Mouse (Mus musculus) layer of hippocampus, adult 11-12 months (tissue): ENCODE measurements around the gene Plcb1.

Experiments used
- DNase-seq: peaks from one replicate; pipeline ENCODE4 v3.0.0; 2022; ENCODE audit warnings: low spot score

Plcb1 gene

DNA sequence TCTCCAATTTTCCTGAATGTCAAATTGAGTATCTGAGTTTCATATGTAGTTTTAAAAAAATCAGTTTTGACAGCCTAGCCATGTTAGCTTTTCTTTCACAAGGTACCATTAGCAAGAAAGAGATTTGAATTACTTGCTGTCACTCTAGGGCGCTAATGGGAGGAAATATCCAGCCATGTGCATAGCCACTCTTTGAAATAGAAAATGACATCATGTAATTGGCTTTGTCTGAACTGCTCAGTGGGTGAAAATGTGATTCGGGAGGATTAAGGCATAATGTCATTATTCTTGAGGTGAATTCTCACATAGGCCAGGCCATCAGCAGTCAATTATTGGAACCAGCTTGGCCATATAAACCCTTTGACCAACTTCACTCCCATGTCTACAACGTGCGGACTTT lies 285.5 kb downstream of the Plcb1 start:
- no peak for DNase-seq

DNA sequence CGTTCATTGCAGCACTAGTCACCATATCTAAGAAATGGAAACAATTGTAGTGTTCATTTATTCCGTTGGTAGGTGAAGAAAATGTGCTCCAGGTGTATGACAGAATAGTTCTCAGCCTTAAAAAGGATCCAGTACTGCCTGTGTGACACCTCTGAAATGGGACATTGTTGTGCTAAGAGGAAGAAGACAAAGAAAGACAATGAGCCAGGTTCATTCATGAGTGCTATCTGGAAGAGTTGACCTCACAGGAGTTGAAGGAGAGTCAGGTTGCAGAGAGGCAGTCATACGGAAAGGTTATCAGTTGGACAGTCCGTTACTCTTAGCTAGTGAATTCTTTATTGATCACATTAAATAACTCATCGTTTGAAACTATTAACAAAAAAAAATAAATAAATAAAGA lies 286.6 kb downstream of the Plcb1 start:
- DNase-seq, result no peak

DNA sequence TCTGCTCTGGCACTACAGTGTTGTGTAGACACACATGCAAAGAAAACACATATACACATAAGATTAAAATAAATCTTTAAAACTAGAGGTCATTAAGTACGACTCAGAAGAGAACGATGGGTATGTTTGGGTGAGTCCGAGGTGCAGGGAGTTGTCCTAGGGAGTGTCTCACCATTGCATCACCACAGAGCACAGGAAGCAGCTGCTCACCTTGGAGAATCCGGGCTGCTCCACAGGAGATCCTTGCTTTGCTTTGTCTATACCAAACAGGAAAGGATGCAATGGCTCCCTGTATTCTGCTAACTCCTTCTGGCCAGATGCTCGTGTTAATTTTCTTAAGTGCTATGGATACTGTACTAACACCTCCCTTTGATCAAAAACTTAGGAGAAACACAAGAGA lies 287.1 kb downstream of the Plcb1 start:
- no peak for DNase-seq

DNA sequence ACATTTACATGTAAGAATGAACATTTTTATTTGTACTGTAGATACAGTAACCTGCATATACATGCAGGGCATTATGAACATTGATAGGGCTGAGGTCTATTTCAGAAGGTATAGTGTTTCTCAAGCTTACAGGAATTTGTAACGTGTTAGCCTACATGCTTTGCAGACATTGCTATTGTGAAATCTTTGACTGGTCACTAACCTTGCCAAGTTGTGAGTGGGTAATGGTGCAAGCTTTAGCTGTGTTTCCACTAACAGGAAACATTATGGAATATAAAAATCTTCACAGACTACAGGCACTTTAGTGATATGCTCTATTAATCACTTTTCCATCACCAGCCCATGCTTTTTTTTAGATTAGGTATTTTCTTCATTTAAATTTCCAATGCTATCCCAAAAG lies 289.5 kb downstream of the Plcb1 start:
- DNase-seq, result no peak

DNA sequence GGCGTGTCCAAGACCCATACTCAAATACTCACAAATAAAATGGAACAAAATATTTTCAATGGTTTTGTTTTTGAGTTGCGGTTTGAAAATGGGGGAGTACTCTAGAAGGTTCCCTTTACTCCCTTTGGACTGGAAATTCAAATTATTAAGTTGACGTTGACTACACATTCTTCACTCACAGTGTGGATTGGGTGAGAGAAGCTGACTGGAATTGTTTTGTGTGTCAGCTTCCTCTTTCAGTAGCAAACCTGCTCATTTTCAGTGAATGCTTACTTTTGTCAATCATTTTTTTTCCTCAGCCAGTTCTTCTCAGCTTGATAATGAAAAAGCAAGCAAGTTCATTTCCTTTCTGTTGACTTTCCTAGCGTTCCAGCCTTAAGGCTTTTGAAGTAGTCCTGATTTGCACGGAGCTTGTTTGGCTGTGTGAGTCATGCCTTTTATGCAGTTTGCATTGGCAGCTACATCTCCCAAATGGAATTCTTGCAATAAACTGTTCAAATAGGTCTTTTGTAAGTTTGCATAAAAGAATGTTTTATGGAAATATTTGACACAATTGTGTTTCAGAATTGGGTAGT lies 306.8 kb downstream of the Plcb1 start:
- no peak for DNase-seq

DNA sequence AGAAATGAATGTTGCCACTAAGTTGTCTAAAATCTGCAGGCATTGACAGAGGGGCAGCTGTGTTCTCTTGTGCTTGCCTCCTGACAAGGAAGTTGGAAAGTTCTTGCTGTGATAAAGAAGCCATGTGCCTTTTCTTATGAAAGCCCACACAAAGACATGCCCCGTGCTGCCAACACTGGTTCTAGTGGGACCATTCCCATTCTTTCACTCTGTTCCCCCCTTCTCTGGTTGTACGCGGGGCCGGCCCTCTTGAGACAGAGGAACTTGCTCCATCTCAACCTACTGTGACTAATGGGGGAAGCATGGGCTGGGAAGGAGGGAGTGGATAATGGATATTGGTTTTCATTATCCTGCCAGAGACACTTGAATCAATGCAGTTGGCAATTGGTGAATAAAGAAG lies 315.4 kb downstream of the Plcb1 start:
- DNase-seq, result no peak

DNA sequence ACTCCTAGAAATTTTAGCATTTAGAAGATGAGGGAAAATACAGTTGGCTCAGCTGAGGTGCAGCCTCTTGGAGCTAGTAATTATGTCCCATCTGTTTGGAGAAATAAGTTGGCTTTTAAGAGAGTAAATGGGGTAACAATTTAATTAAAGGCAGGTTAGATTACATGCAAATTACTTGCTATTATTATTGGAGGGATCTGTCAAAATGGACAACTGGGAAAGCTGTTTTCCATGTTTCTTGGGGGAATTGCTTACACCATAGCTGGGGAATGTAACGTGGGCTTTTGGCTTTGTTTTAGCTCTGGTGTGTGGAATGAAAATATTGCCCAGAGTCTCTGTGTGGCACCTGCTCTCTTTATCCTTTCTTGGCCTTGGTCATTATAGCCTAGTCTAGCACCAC lies 316.1 kb downstream of the Plcb1 start:
- DNase-seq, result no peak

DNA sequence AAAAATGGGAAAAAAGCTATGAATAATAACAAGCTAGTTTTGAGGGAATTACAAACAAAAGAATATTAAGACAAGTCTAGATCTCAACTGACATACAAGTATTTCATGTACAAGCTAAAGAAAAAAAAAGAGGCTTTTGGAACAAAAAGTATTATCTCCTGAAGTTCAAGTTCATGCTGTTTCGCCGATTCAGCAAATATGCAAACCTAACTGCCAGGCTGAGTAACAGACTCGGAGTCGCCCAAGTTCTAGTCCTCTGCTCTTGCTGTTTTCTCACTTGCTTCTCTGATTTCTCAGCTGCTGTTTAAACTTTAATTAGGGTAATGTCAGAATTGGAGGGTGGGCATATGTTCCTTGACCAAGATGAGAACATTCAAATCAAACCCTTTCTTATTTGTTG lies 320.8 kb downstream of the Plcb1 start:
- DNase-seq, result no peak

DNA sequence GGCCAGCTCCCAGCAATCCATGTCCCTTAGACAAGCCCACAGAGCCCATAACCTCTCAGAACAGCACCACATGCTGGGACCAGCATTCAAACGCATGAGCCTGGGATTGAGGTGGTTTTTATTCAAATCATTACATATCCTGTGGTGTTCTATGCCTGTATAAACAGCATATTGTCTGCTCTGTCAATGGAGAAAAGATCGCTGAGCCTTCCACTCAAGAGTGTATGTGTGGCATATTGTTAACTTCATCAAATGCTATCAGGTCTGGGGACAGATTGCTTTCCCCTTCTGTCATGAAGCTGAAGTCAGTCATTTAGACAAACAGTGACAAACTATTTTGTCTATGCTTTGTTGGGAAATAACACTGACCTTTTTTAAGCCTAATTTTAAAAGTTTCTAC lies 322.7 kb downstream of the Plcb1 start:
- DNase-seq, result no peak

DNA sequence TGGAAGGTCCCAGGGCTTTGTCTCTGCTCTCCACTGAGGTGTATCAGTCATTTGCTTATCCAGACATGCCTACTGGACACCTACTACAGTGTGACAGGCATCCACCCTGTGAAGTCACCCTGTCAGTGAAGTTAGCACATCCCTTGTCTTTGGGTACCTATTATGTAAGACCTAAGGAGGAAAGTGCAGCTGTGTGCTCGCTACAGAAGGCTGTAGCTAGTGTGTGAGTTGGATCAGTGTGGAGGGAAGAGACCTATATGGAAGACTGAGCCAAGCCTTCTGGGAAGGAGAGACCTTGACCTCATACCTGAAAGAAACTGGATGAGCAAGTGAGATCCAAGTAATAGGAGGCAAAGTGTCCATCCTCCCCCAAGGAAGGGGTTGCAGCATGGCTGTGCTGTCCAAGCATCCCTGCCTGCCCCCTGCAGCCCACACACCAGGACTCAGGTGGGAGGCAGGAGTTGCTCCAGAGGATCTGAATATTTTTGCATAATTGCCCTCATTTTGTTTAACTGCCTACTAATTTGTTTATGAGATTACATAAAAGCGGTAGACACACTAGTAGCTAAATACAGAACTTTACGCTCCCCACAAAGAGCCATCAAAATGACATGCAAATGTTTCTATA lies 328.7 kb downstream of the Plcb1 start:
- DNase-seq, result no peak

DNA sequence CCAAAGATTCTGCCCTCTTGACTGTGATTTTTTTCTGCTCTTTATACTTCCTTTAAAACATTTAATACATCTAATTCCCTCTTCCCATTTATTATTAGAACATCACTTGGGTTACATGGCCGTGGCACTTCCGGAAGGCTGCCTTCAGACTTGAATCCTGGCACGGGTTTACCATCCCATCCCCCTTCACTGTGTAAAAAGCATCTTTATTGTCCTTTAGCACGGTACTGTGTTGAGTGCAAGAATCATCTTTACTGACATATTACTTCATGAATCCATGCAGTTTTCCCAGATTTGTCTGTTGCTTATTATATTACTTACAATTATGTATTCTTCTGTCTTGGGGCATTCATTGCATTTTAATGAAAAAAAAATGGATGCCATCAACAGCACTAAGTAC lies 337.2 kb downstream of the Plcb1 start:
- DNase-seq, result no peak

DNA sequence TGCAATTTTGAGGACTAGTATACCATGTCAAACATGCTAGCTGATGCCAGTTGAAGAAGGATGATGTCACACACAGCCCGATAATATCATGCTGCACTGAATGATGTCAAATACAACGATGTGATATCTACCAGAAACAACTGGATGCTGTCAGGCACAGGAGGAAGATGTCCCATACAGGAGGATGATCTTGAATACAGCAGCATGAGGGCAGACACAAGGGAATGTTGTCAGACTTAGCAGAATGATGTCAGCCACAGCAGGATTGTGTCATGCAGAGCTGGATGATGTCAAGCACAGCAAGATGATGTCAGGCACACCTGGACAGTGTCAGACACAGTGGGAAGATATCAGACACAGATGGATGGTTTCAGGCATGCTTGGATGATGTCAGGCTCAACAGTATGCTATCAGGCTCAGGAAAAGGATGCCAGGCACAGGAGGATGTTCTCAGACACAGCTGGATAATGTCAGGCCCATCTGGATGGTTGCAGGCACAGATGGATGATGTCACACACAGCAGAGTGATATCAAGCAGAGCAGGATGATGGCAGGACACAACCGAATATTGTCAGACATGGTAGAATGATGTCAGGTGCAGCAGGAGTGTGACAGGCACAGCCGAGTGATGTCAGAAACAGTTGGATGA lies 338.0 kb downstream of the Plcb1 start:
- DNase-seq, result no peak

DNA sequence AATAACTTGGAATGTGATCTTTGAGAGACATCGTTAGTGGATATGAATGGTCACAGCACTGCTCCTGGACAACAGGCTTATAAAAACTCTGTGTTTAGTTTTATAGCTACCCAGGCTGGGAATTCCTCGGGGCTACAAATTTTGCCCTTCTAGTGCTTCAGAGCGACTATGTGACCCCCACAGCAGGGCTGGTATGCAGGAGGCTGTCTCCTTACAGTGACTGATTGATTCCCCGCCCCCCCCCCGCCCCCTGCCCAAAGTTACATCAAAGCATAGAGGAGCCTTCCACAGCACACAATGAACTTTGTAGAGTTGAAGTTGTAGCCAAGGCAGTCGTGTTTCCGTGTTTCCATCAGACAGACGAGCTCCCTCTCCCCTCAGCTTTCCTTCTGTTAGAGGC lies 354.7 kb downstream of the Plcb1 start:
- no peak for DNase-seq

DNA sequence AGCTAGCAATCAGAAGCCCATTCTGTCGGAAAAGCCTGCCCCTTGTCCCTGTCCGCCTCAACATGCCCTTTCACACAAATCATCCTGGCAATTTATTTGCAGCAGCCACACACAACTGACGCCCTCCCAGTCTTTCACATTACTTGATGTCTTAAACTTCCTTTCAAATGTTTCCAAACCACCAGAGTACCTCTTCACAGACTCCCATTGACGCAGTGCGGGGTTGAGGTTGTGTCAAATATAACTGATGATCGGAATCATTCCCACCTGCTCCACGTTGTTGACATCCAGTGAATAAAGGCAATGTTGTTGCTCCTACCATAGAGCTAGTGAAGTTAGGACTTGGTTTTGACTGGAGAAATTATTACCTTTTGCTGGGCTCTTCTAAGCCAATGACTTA lies 366.4 kb downstream of the Plcb1 start:
- DNase-seq, result no peak

DNA sequence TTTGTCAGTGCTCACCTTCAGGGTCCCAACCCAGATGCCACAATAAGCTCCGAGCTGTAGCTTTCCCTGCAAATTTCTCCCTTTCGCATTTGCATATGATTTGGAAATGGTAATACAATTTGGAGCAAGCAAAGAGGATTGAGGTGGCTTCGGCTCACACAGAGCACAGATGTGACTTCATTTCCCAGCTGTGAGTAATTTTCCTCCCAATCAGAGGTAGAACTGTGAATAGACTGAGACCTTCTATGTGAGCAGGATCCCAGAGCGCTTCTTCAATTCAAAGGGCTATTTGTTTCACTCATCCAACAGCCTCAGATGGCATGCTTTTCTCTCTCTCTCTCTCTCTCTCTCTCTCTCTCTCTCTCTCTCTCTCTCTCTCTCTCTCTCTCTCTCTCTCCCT lies 367.4 kb downstream of the Plcb1 start:
- DNase-seq, result no peak

DNA sequence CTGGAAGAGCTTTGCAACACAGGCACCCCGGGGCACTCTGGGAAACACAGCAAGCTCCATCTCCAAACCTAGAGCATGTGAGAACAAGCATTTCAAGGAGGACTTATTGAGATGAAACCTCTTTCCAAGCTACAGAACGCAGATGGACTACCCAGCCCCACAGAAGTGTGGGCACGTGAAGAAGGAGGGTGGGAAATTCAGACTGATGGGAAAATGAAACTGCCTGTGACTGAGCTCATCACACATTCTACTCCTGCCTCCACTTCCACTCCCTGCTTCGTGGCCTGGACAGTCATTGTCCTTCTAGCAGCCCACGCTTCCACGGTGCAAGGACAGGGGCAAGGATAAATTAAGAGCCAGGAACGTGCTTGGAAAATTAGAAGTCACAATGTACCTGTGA lies 370.2 kb downstream of the Plcb1 start:
- no peak for DNase-seq

DNA sequence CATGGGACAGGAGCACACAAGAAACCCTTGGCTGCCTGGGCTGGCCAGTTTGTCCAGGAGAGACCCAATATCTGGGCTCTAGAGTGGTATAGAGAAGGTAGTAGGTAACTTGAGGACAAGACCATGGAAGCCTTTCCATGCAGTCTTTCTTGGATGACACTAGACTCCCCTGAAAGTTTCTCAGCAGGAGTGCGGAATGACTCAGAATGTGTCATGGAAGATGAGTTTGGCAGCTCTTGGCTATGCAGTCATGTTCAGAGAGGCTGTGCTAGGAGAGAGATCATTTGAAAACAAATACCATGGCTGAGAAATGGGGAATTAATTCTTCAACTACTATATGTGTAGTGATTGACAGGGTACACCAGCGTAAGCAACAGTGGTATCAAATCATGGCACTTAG lies 372.1 kb downstream of the Plcb1 start:
- DNase-seq, result no peak

DNA sequence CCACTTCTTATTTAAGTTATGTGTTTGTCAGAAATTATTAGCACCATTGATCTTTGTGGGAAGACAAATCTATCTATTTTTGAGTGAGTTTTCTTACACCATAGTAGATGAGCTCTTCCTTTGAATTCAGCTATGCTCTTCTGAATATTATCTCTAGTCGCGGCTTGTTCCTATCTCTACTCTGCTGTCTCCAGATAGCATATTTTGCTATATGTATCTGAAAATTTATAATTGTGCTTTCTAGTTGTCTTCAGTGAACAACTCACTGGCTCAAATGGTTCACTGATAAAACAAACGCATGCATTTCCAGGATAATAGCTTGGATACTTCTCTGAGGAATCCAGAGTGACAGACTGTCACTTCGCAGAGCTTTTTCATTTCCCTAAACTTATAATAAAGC lies 375.8 kb downstream of the Plcb1 start:
- DNase-seq, result no peak

DNA sequence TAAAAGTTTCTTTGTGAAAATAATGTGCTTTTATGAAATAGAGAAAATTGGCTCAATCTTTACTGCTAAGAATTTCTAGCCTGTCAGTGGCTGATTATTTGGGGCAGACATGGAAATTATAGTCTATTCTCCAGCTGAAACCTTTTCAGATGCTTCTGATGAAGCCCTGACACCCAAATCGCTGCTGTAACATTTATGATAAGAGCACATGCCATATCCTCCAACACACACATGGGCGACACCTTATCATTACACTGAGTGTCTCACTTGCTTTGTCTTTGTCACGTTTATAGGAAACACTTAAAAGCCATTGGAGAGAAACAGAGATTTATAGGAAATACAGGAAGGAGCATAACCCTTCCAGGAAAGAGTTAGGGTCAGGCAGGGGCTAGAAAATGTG lies 379.6 kb downstream of the Plcb1 start:
- no peak for DNase-seq

DNA sequence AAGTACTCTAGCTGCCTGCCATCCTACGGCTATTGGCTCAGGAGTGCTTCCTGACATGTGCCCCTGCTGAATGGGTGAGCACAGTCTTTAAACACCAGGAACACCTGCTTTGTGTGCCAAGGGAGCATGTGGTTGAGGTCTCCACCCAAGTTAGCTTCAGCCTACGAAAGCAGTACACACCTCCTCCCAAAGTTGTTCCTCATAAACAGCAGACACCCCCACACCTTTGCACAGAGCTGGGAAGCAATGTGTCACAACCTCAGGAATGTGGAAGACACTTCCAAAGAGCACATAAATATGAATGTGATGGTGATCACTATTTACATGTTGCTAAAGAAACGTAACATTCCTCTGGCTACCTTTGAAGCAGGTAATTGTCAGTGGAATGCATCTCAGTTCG lies 389.7 kb downstream of the Plcb1 start:
- no peak for DNase-seq

DNA sequence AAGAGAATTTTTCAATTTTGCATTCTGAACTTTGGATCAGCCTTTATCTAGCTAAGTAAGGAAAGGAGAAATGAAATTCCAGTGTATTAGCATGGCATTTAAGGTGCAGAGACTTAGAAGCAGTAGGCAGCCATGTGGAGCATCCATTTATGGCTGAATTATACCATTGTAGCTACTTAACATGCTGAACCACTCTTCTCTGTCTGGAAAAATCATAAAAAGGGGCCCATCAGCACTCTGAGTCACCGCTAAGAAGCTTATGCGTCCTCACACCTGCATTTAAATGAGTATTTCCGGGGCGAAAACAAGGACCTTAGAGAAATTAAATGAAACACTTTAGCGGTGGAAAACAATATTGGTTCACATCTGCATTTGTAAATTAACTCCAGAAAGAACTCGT lies 401.8 kb downstream of the Plcb1 start:
- DNase-seq, result no peak

DNA sequence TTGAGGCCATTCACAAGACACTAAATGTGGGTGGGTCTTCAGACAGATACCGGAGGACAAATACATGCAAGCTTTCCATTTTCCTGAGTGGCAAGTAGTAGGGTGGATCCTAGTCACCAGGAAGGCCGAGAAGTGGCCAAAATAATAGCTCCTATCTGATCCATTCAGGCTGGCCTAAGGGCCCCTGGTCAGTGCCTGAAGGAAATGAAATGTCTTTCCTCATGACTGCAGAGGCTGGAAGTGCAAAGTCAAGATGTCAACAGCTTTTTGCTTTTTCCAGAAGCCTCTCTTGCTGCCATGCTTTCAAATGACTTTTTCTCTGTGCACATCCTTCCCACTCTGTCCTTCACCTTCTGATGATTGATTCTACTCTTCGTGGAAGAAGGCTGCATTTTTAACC lies 415.0 kb downstream of the Plcb1 start:
- no peak for DNase-seq

DNA sequence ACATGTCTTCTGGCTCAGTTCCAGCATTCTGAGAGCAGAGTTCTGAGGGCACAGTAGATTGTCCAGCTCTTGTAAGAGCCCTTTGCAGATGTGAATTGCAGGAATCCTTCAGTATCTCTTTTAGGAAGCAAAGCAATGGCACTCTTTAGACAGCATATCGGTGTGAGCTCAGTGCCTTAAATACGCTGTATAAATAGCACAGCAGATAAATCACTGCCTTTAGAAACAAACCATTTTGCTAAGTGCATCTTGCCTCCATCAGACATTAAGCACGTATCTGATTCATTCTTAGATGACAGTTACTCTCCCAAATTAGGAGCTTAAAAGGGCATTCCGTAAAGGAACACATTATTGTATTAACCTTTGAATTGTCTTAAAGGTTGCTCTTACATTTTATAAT lies 416.5 kb downstream of the Plcb1 start:
- no peak for DNase-seq
